Mouse (Mus musculus) 416B (cell line): ENCODE measurements around the gene Spag9.

ENCODE experiments used
- DNase-seq: peaks from one replicate; pipeline ENCODE4 v3.0.0; 2011; ENCODE audit warnings: low read depth

Spag9 gene

GRCm38 (mm10) chr11:94158521-94158920 is 162.6 kb downstream of the Spag9 start:
- no peak for DNase-seq

- no peak for DNase-seq
These were observed 163.4 kb downstream of the Spag9 start for GRCm38 (mm10) chr11:94159066-94159880.

GRCm38 (mm10) chr11:94159911-94160415 is 164.1 kb downstream of the Spag9 start:
- no peak for DNase-seq

GRCm38 (mm10) chr11:94160443-94161266 is 164.8 kb downstream of the Spag9 start:
- DNase-seq: peak; percentile 76

GRCm38 (mm10) chr11:94161267-94161646 is 165.4 kb downstream of the Spag9 start:
- DNase-seq: peak; percentile 84

- DNase-seq: no peak
These were observed 166.1 kb downstream of the Spag9 start for GRCm38 (mm10) chr11:94161867-94162581.

- DNase-seq: no peak
These were observed 167.3 kb downstream of the Spag9 start for GRCm38 (mm10) chr11:94163005-94163767.

- no peak for DNase-seq
These were observed 169.9 kb downstream of the Spag9 start for GRCm38 (mm10) chr11:94165745-94166144.

- DNase-seq: no peak
These were observed 172.3 kb downstream of the Spag9 start for GRCm38 (mm10) chr11:94168238-94168637.

GRCm38 (mm10) chr11:94169596-94169995 is 173.7 kb downstream of the Spag9 start:
- no peak for DNase-seq

GRCm38 (mm10) chr11:94171691-94172090 is 175.8 kb downstream of the Spag9 start:
- no peak for DNase-seq

GRCm38 (mm10) chr11:94172186-94172585 is 176.3 kb downstream of the Spag9 start:
- no peak for DNase-seq

- no peak for DNase-seq
These were observed 177.8 kb downstream of the Spag9 start for GRCm38 (mm10) chr11:94173726-94174146.

- no peak for DNase-seq
These were observed 179.4 kb downstream of the Spag9 start for GRCm38 (mm10) chr11:94175288-94175687.
